In genomic region chr11:12359336-12360000, GRCm38 (mm10) we compare ENCODE assay signal across 9 mouse cellular contexts.
DNase-seq lines count a peak whose midpoint lies in the region; ATAC-seq and TF ChIP-seq lines count a peak whose summit lies in the region.
"Had no signal": no experiment of that assay in that cellular context is flagged by ENCODE, and none has a peak within 500 bp of the region (broad histone marks: within the 10 kb centered on the region; RNA-seq: fewer than 3 reads in every experiment).

No protein-coding gene starts in this region.

- peak; percentile 76 for TF ChIP-seq CTCF in kidney, adult 2 months (conservative IDR thresholded peaks at IDR 0.05; ENCODE audit: insufficient read depth, insufficient read length, low read depth, low read length)

- no peak for TF ChIP-seq POLR2A in kidney, adult 2 months (IDR thresholded peaks at IDR 0.05; ENCODE audit: low read depth, low read length)

- 0 out of 2 replicates have a peak, but pooled peaks cover 3% of the 10 kb centered on the region for H3K27me3 ChIP-seq in embryonic facial prominence, embryonic 10.5 days (replicated peaks; ENCODE audit: low read depth, poor library complexity, severe bottlenecking)
- H3K27me3 ChIP-seq in kidney, adult 2 months (replicated peaks; ENCODE audit: control insufficient read depth, insufficient read depth, low read length) = no peaks in the 10 kb centered on the region
- no peaks in the 10 kb centered on the region for H3K27me3 ChIP-seq in limb, embryonic 11.5 days (ENCODE audit: control insufficient read depth, insufficient read depth, low read length)
- no peaks in the 10 kb centered on the region for H3K27me3 ChIP-seq in neural tube, embryonic 11.5 days (ENCODE audit: control insufficient read depth, insufficient read depth, low read length)

- H3K9ac ChIP-seq in limb, embryonic 11.5 days (ENCODE audit: low read length) = no peak overlapping the region
- no peak overlapping the region for H3K9ac ChIP-seq in neural tube, embryonic 11.5 days (ENCODE audit: low read length)

- H3K36me3 ChIP-seq in embryonic facial prominence, embryonic 10.5 days (replicated peaks) = no peaks in the 10 kb centered on the region
- H3K36me3 ChIP-seq in kidney, adult 2 months (ENCODE audit: control insufficient read depth, insufficient read depth, low read length) = no peaks in the 10 kb centered on the region; the same call in 1 of the 2 replicates
- H3K36me3 ChIP-seq in limb, embryonic 11.5 days (ENCODE audit: control insufficient read depth, insufficient read depth, low read length) = no peaks in the 10 kb centered on the region
- H3K36me3 ChIP-seq in neural tube, embryonic 11.5 days (ENCODE audit: control insufficient read depth, insufficient read depth, low read length) = no peaks in the 10 kb centered on the region
- H3K36me3 ChIP-seq: heart, embryonic 13.5 days had no signal

- 22% methylated on average over 2 of the region's 2 CpGs for WGBS in embryonic facial prominence, embryonic 10.5 days
- WGBS in kidney, adult 2 months = 32% methylated on average over 2 of the region's 2 CpGs
- 27% methylated on average over 2 of the region's 2 CpGs for WGBS in limb, embryonic 11.5 days
- WGBS in neural tube, embryonic 11.5 days = 21% methylated on average over 2 of the region's 2 CpGs

- no peak overlapping the region for H3K27ac ChIP-seq in embryonic facial prominence, embryonic 10.5 days (replicated peaks)
- no peak overlapping the region for H3K27ac ChIP-seq in kidney, adult 2 months (ENCODE audit: insufficient read depth, low read depth, low read length)
- no peak overlapping the region for H3K27ac ChIP-seq in limb, embryonic 11.5 days (replicated peaks; ENCODE audit: low read depth, low read length)
- H3K27ac ChIP-seq in neural tube, embryonic 11.5 days (ENCODE audit: low read depth, low read length) = no peak overlapping the region

- peak; percentile 43 to 79 for DNase-seq in adrenal gland, adult (ENCODE audit: inconsistent age in 2 of 2, low spot score in 1 of 2)
- no peak for DNase-seq in adrenal gland, postnatal 4 days (ENCODE audit: low spot score in 2 of 2)
- DNase-seq in embryonic facial prominence, embryonic 10.5 days (ENCODE audit: low spot score) = peak; percentile 56
- DNase-seq in heart, adult 8-10 months (ENCODE audit: low spot score) = peak; percentile 84
- peak; percentile 83 for DNase-seq in kidney, adult 2 months
- peak; percentile 61 for DNase-seq in limb, embryonic 11.5 days (ENCODE audit: low spot score)
- peak; percentile 60 for DNase-seq in neural tube, embryonic 11.5 days (ENCODE audit: low spot score)
- DNase-seq in yolk sac, embryonic 10.5 days (ENCODE audit: low spot score) = peak; percentile 10

- ATAC-seq in limb, embryonic 11.5 days (ENCODE audit: insufficient number of reproducible peaks, low FRiP score, low TSS enrichment, low read depth) = 0 out of 2 replicates have a peak, but pooled peaks have one; percentile 47
- ATAC-seq in neural tube, embryonic 11.5 days (ENCODE audit: insufficient read depth, low FRiP score, low TSS enrichment) = peak; percentile 89

- no peak overlapping the region for H3K4me2 ChIP-seq in limb, embryonic 11.5 days (ENCODE audit: low read depth, severe bottlenecking)
- no peak overlapping the region for H3K4me2 ChIP-seq in neural tube, embryonic 11.5 days (ENCODE audit: low read depth)
- H3K4me2 ChIP-seq: heart, embryonic 13.5 days had no signal

- H3K9me3 ChIP-seq in embryonic facial prominence, embryonic 10.5 days = no peaks in the 10 kb centered on the region
- no peaks in the 10 kb centered on the region for H3K9me3 ChIP-seq in limb, embryonic 11.5 days (ENCODE audit: control insufficient read depth, low read length)
- H3K9me3 ChIP-seq in neural tube, embryonic 11.5 days (ENCODE audit: control insufficient read depth, low read length) = no peaks in the 10 kb centered on the region
- H3K9me3 ChIP-seq: heart, embryonic 13.5 days had no signal

- no peaks in the 10 kb centered on the region for H3K4me1 ChIP-seq in embryonic facial prominence, embryonic 10.5 days
- H3K4me1 ChIP-seq in kidney, adult 2 months (ENCODE audit: control insufficient read depth, insufficient read depth, low read length) = no peaks in the 10 kb centered on the region
- H3K4me1 ChIP-seq in limb, embryonic 11.5 days (ENCODE audit: control insufficient read depth, insufficient read depth, low read length) = no peaks in the 10 kb centered on the region
- no peaks in the 10 kb centered on the region for H3K4me1 ChIP-seq in neural tube, embryonic 11.5 days (ENCODE audit: control insufficient read depth, insufficient read depth, low read length)

- no peak overlapping the region for H3K4me3 ChIP-seq in embryonic facial prominence, embryonic 10.5 days
- no peak overlapping the region for H3K4me3 ChIP-seq in kidney, adult 2 months (ENCODE audit: insufficient read depth, low read depth, low read length)
- no peak overlapping the region for H3K4me3 ChIP-seq in limb, embryonic 11.5 days (ENCODE audit: low read depth, low read length)
- no peak overlapping the region for H3K4me3 ChIP-seq in neural tube, embryonic 11.5 days (ENCODE audit: low read depth, low read length)
- H3K4me3 ChIP-seq: heart, embryonic 13.5 days had no signal

Comparison
In these comparisons a context has a peak if more than half of its experiments do, and no peak if none do; other contexts are left out.
1. DNase-seq: peak in adrenal gland, adult (2 of 2), embryonic facial prominence, embryonic 10.5 days (single experiment), heart, adult 8-10 months (single experiment), kidney, adult 2 months (single experiment), limb, embryonic 11.5 days (single experiment), neural tube, embryonic 11.5 days (single experiment) and yolk sac, embryonic 10.5 days (single experiment); none in adrenal gland, postnatal 4 days (0 of 2).